Mouse (Mus musculus) adrenal gland, adult 10 weeks (tissue): Measurements from ENCODE around the gene Olfr1321. TPM values are rescaled to one million over a fixed set of nuclear protein-coding genes. Genes with fewer than 3 reads are reported as not detected.

Experiments
- polyA plus RNA-seq: library from polyadenylated mRNA; stranded (reverse); fragments of 350-450 nt; fragmentation: Illumina TruSeq; extraction: RNeasy Lipid Tissue Mini Kit (QIAGEN cat#74804); gene quantifications from one replicate; pipeline ENCODE4 v1.2.3, GENCODE M21; 2014; ENCODE audit warnings: low read depth, low replicate concordance

The Olfr1321 gene
- not detected for polyA plus RNA-seq

DNA sequence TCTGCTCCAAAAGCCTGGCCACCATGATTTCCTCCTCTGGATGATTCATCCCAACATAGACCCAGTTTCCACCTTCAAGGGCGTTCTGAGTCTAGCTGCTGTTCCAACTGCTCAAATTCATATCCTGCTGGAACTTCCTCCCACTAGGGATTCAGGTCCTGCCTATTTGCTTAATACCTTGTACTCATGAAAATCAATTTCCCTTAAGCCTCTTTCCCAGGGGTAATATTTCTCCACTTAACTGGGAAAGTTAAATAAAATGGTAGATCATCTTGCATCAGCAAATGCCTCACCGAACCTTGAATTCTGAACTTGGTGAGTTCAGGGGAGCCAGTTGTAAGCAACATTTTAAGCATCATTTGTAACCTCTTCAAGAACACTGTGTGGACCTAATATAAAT, at the start of gene Olfr1321:
Gene Olfr1321 (minus strand): TSS at position 101 of the 400 bp plus-strand sequence.

Other genes with a start within 250 kb of the Olfr1321 start
- not detected for gene Olfr1320, start 62.7 kb downstream of the Olfr1321 start, polyA plus RNA-seq
- 0.47 TPM for gene Igsf1, start 62.7 kb upstream of the Olfr1321 start, polyA plus RNA-seq
- not detected for gene Olfr1322, start 156.4 kb upstream of the Olfr1321 start, polyA plus RNA-seq